Mouse (Mus musculus) testis, postnatal 14 days (tissue): ENCODE data around the gene Plcb4.
A peak's percentile ranks its signal among the peaks of the same experiment; 100 is the strongest.
"Not testable (repeated sequence)": the region's sequence is repeated elsewhere in the genome, so short reads cannot be mapped to it uniquely, and the experiment has no call there.

Experiments used
- DNase-seq: peaks from one replicate; pipeline ENCODE4 v3.0.0; 2021; ENCODE audit warnings: low spot score

The Plcb4 gene

GRCm38 (mm10) chr2:135675284-135675683 lies 16.5 kb downstream of the Plcb4 start:
- DNase-seq, result no peak

GRCm38 (mm10) chr2:135676978-135677501 lies 18.2 kb downstream of the Plcb4 start:
- DNase-seq, result no peak

- no peak for DNase-seq
Observed at GRCm38 (mm10) chr2:135677601-135678000, 18.8 kb downstream of the Plcb4 start.

- DNase-seq, result no peak
Observed at GRCm38 (mm10) chr2:135680001-135680400, 21.2 kb downstream of the Plcb4 start.

GRCm38 (mm10) chr2:135680406-135681134 lies 21.8 kb downstream of the Plcb4 start:
- DNase-seq, result no peak

- no peak for DNase-seq
Observed at GRCm38 (mm10) chr2:135683684-135684440, 25.1 kb downstream of the Plcb4 start.

- DNase-seq, result no peak
Observed at GRCm38 (mm10) chr2:135686692-135687091, 27.9 kb downstream of the Plcb4 start.

- DNase-seq, result no peak
Observed at GRCm38 (mm10) chr2:135687585-135687984, 28.8 kb downstream of the Plcb4 start.

- no peak for DNase-seq
Observed at GRCm38 (mm10) chr2:135692568-135693488, 34.0 kb downstream of the Plcb4 start.

- DNase-seq, result no peak
Observed at GRCm38 (mm10) chr2:135700686-135701413, 42.0 kb downstream of the Plcb4 start.

GRCm38 (mm10) chr2:135704673-135705072 lies 45.9 kb downstream of the Plcb4 start:
- no peak for DNase-seq

GRCm38 (mm10) chr2:135707305-135707704 lies 48.5 kb downstream of the Plcb4 start:
- no peak for DNase-seq

GRCm38 (mm10) chr2:135708386-135708785 lies 49.6 kb downstream of the Plcb4 start:
- DNase-seq, result no peak

GRCm38 (mm10) chr2:135708796-135709195 lies 50.0 kb downstream of the Plcb4 start:
- no peak for DNase-seq

- not testable (repeated sequence) for DNase-seq
Observed at GRCm38 (mm10) chr2:135709736-135710135, 50.9 kb downstream of the Plcb4 start.

GRCm38 (mm10) chr2:135711049-135711924 lies 52.5 kb downstream of the Plcb4 start:
- peak; percentile 28 for DNase-seq

GRCm38 (mm10) chr2:135711925-135712288 lies 53.1 kb downstream of the Plcb4 start:
- peak; percentile 88 for DNase-seq

GRCm38 (mm10) chr2:135712331-135712730 lies 53.5 kb downstream of the Plcb4 start:
- DNase-seq, result no peak

GRCm38 (mm10) chr2:135712921-135713320 lies 54.1 kb downstream of the Plcb4 start:
- DNase-seq, result no peak

- DNase-seq, result no peak
Observed at GRCm38 (mm10) chr2:135716180-135716579, 57.4 kb downstream of the Plcb4 start.
